Mouse (Mus musculus) kidney, adult 2 months (tissue): Measurements from ENCODE around the gene Mast4. TPM values are rescaled to one million over a fixed set of nuclear protein-coding genes. Genes with fewer than 3 reads are reported as not detected.
A peak's percentile ranks its signal among the peaks of the same experiment; 100 is the strongest.

ENCODE experiments used
- DNase-seq: peaks from one replicate; pipeline ENCODE4 v3.0.0; 2021
- H3K27ac ChIP-seq: fragments of 200-500 bp; 2 replicates; pipeline ENCODE4 v1.5.1; 2012; ENCODE audit warnings: low read depth, low read length, control low read depth, inconsistent platforms; ENCODE audit not compliant: insufficient read depth
- H3K27me3 ChIP-seq: fragments of 200-500 bp; replicated peaks from 2 replicates; pipeline ENCODE4 v1.6.1; 2012; ENCODE audit warnings: mild to moderate bottlenecking, moderate library complexity, low read length, inconsistent platforms; ENCODE audit not compliant: control insufficient read depth, insufficient read depth
- H3K36me3 ChIP-seq: fragments of 200-500 bp; 2 replicates; pipeline ENCODE4 v1.6.1; 2012; ENCODE audit warnings: mild to moderate bottlenecking, moderate library complexity, low read length, inconsistent platforms; ENCODE audit not compliant: control insufficient read depth, insufficient read depth
- H3K4me1 ChIP-seq: fragments of 200-500 bp; 2 replicates; pipeline ENCODE4 v1.6.1; 2011; ENCODE audit warnings: low read length; ENCODE audit not compliant: control insufficient read depth, insufficient read depth
- H3K4me3 ChIP-seq: fragments of 200-500 bp; 2 replicates; pipeline ENCODE4 v1.5.1; 2011; ENCODE audit warnings: mild to moderate bottlenecking, low read depth, low read length, control low read depth; ENCODE audit not compliant: insufficient read depth
- CTCF ChIP-seq: fragments of 200-500 bp; conservative IDR thresholded peaks from 2 replicates; pipeline ENCODE4 v1.5.1; 2011; ENCODE audit warnings: low read depth, mild to moderate bottlenecking, control low read depth, low read length, moderate library complexity, mixed read lengths; ENCODE audit not compliant: insufficient read depth, insufficient read length
- POLR2A ChIP-seq: fragments of 200-500 bp; IDR thresholded peaks from one replicate; pipeline ENCODE4 v1.6.1; 2011; ENCODE audit warnings: low read depth, low read length, control low read depth
- WGBS: fragments of 180-500 bp; shearing (Covaris S2); methylation state at CpG from one replicate; pipeline ENCODE4 v1.1.7; 2018; 5-methylcytosine and 5-hydroxymethylcytosine counted together
- polyA plus RNA-seq: library from polyadenylated mRNA; depleted of rRNA; stranded (reverse); fragments of >200 nt; gene quantifications from 2 replicates; pipeline ENCODE4 v1.2.3, GENCODE M21; 2012

The Mast4 gene
- polyA plus RNA-seq, 1 experiment, result 6.5 TPM

- Histone ChIP-seq H3K4me3 (no peak overlapping the region), H3K4me1 (peaks cover 12% of the 10 kb centered on the region), H3K27ac (no peak overlapping the region), H3K27me3 (no peaks in the 10 kb centered on the region), H3K36me3 (no peaks in the 10 kb centered on the region)
- TF ChIP-seq CTCF, result no peak
- no peak for TF ChIP-seq POLR2A
- no peak for DNase-seq
- 66% methylated on average over 4 of the region's 4 CpGs for WGBS
These were observed 430.6 kb downstream of the Mast4 start for GRCm38 (mm10) chr13:102903689-102904088.

- Histone ChIP-seq H3K27ac (no peak overlapping the region), H3K27me3 (no peaks in the 10 kb centered on the region), H3K36me3 (no peaks in the 10 kb centered on the region), H3K4me3 (no peak overlapping the region), H3K4me1 (peaks cover 18% of the 10 kb centered on the region)
- TF ChIP-seq POLR2A (no peak), CTCF (no peak)
- 89% methylated on average over 7 of the region's 7 CpGs for WGBS
- DNase-seq, result no peak
These were observed 432.2 kb downstream of the Mast4 start for GRCm38 (mm10) chr13:102902123-102902522.

GRCm38 (mm10) chr13:102900531-102900930, 433.8 kb downstream of the Mast4 start:
- TF ChIP-seq CTCF (no peak), POLR2A (no peak)
- no peak for DNase-seq
- peaks cover 22% of the 10 kb centered on the region for H3K4me1 ChIP-seq
- no peaks in the 10 kb centered on the region for H3K27me3 ChIP-seq
- H3K27ac ChIP-seq, result no peak overlapping the region
- WGBS, result 62% methylated on average over 8 of the region's 8 CpGs
- H3K4me3 ChIP-seq, result no peak overlapping the region
- no peaks in the 10 kb centered on the region for H3K36me3 ChIP-seq

- no peaks in the 10 kb centered on the region for H3K36me3 ChIP-seq
- TF ChIP-seq CTCF (no peak), POLR2A (no peak)
- H3K27ac ChIP-seq, result no peak overlapping the region
- no peaks in the 10 kb centered on the region for H3K27me3 ChIP-seq
- no peak for DNase-seq
- WGBS, result 70% methylated on average over 2 of the region's 2 CpGs
- H3K4me3 ChIP-seq, result no peak overlapping the region
- H3K4me1 ChIP-seq, result peaks cover 22% of the 10 kb centered on the region
These were observed 434.2 kb downstream of the Mast4 start for GRCm38 (mm10) chr13:102900083-102900420.

- Histone ChIP-seq H3K27ac (peak overlapping the region; percentile 44), H3K27me3 (no peaks in the 10 kb centered on the region), H3K4me3 (peak overlapping the region; percentile 2; the same call in 1 of the 2 replicates), H3K36me3 (no peaks in the 10 kb centered on the region), H3K4me1 (peaks cover 22% of the 10 kb centered on the region)
- 46% methylated on average over 9 of the region's 9 CpGs for WGBS
- DNase-seq, result peak; percentile 40
- TF ChIP-seq POLR2A (no peak), CTCF (no peak)
These were observed 434.8 kb downstream of the Mast4 start for GRCm38 (mm10) chr13:102899253-102900082.

- peak overlapping the region; percentile 44 for H3K27ac ChIP-seq
- 26% methylated on average over 15 of the region's 15 CpGs for WGBS
- peak overlapping the region; percentile 2; the same call in 1 of the 2 replicates for H3K4me3 ChIP-seq
- H3K27me3 ChIP-seq, result no peaks in the 10 kb centered on the region
- no peaks in the 10 kb centered on the region for H3K36me3 ChIP-seq
- DNase-seq, result peak; percentile 87
- H3K4me1 ChIP-seq, result peaks cover 22% of the 10 kb centered on the region
- no peak for TF ChIP-seq CTCF
- no peak for TF ChIP-seq POLR2A
These were observed 435.7 kb downstream of the Mast4 start for GRCm38 (mm10) chr13:102898374-102899131.

GRCm38 (mm10) chr13:102896322-102896721, 438.0 kb downstream of the Mast4 start:
- Histone ChIP-seq H3K36me3 (no peaks in the 10 kb centered on the region), H3K4me3 (no peak overlapping the region), H3K4me1 (peaks cover 22% of the 10 kb centered on the region), H3K27me3 (no peaks in the 10 kb centered on the region), H3K27ac (no peak overlapping the region)
- peak; percentile 52 for DNase-seq
- TF ChIP-seq CTCF (no peak), POLR2A (no peak)
